Mouse (Mus musculus): ENCODE measurements at regions not wholly inside any gene's neighbourhood (a gene's known extent, or its start where the extent isn't known, plus 50 kb on each side); places are given as distances from the start of the nearest gene placed in this dataset.

GRCm38 (mm10) chr16:71197523-71197922 is 883.8 kb downstream of the Gbe1 start:
- peak; percentile 6 for DNase-seq (ENCODE audit: low spot score)

- DNase-seq (ENCODE audit: low spot score) = peak; percentile 26
Observed at GRCm38 (mm10) chr16:71208806-71209205, 895.1 kb downstream of the Gbe1 start.

GRCm38 (mm10) chr16:71224469-71224868 is 910.7 kb downstream of the Gbe1 start:
- DNase-seq (ENCODE audit: low spot score) = no peak

- DNase-seq (ENCODE audit: low spot score) = no peak
Observed at GRCm38 (mm10) chr16:71230104-71230653, 916.4 kb downstream of the Gbe1 start.

GRCm38 (mm10) chr16:71243065-71243464 is 929.3 kb downstream of the Gbe1 start:
- no peak for DNase-seq (ENCODE audit: low spot score)

- no peak for DNase-seq (ENCODE audit: low spot score)
Observed at GRCm38 (mm10) chr16:71243480-71243879, 929.7 kb downstream of the Gbe1 start.

- DNase-seq (ENCODE audit: low spot score) = peak; percentile 81
Observed at GRCm38 (mm10) chr16:71247516-71248139, 933.9 kb downstream of the Gbe1 start.

- DNase-seq (ENCODE audit: low spot score) = no peak
Observed at GRCm38 (mm10) chr16:71255740-71256139, 942.0 kb downstream of the Gbe1 start.

- no peak for DNase-seq (ENCODE audit: low spot score)
Observed at GRCm38 (mm10) chr16:71256175-71256574, 942.4 kb downstream of the Gbe1 start.

GRCm38 (mm10) chr16:71267191-71267590 is 953.4 kb downstream of the Gbe1 start:
- DNase-seq (ENCODE audit: low spot score) = no peak
